Mouse (Mus musculus) heart, postnatal 36 days (tissue): ENCODE results near the gene Prss43. TPM values are rescaled to one million over a fixed set of nuclear protein-coding genes. Genes with fewer than 3 reads are reported as not detected.

Source experiments
- DNase-seq, 2 experiments: peaks; one replicate each; pipeline ENCODE4 v3.0.0; 2021 to 2022
- intact Hi-C: fragments of 180-260 bp; cut with DNase I; formaldehyde crosslinking; loops from one replicate; pipeline ENCODE4 v1.15.1; 2025
- total RNA-seq, 2 experiments: library from RNA; stranded (reverse); gene quantifications; 2 replicates each; pipeline ENCODE4 v1.2.3; 2021

Gene Prss43
- total RNA-seq, 2 experiments from 2014 or later, result not detected

- DNase-seq, result peak in 1 of 2 experiments; percentile 32
- intact Hi-C loops, result loop anchor here (5.0 kb wide), 1 partner anchor 42 kb away; no protein-coding TSS in a partner anchor
Measured at GRCm38 (mm10) chr9:110880772-110881171, 54.3 kb downstream of the Prss43 start.

Other genes starting within 250 kb of the Prss43 start
- 1 to 10 TPM in 1 of 2 experiments, under 1 TPM in 1; 0.92 to 1.2 TPM for gene Nradd, start 202.2 kb upstream of the Prss43 start, total RNA-seq
- gene Nbeal2, start 172.5 kb upstream of the Prss43 start, total RNA-seq, result 10 to 100 TPM in 1 of 2 experiments, 1 to 10 TPM in 1; 9.5 to 11.0 TPM
- 10 to 100 TPM; 60.6 to 66.9 TPM for gene Ccdc12, start 170.2 kb upstream of the Prss43 start, total RNA-seq
- over 10,000 TPM; 10,942 to 11,353 TPM for gene Myl3, start 84.8 kb upstream of the Prss43 start, total RNA-seq
- 1 to 10 TPM; 6.5 to 6.6 TPM for gene Pth1r, start 79.5 kb upstream of the Prss43 start, total RNA-seq
- not detected for gene Prss42, start 28.5 kb upstream of the Prss43 start, total RNA-seq
- gene Prss44, start 12.7 kb upstream of the Prss43 start, total RNA-seq, result not detected
- gene Prss45, start 7.9 kb downstream of the Prss43 start, total RNA-seq, result not detected
- not detected for gene Prss46, start 17.8 kb downstream of the Prss43 start, total RNA-seq
- not detected for gene Prss50, start 31.3 kb downstream of the Prss43 start, total RNA-seq
- 10 to 100 TPM; 15.3 to 15.5 TPM for gene Als2cl, start 53.2 kb downstream of the Prss43 start, total RNA-seq
- 1 to 10 TPM; 1.2 to 1.3 TPM for gene Tmie, start 53.4 kb downstream of the Prss43 start, total RNA-seq
- not detected for gene Fam240a, start 90.2 kb downstream of the Prss43 start, total RNA-seq
- not detected for gene Tdgf1, start 119.5 kb downstream of the Prss43 start, total RNA-seq
- 100 to 1,000 TPM; 213 to 241 TPM for gene Lrrc2, start 124.9 kb downstream of the Prss43 start, total RNA-seq
- gene Rtp3, start 163.9 kb downstream of the Prss43 start, total RNA-seq, result 1 to 10 TPM; 2.3 to 4.3 TPM
- gene Ltf, start 192.6 kb downstream of the Prss43 start, total RNA-seq, result under 1 TPM; 0.75 to 0.84 TPM
- gene Ccrl2, start 230.8 kb downstream of the Prss43 start, total RNA-seq, result 10 to 100 TPM; 14.3 to 21.1 TPM